Mouse (Mus musculus): ENCODE measurements around the gene Vps53.

DNA sequence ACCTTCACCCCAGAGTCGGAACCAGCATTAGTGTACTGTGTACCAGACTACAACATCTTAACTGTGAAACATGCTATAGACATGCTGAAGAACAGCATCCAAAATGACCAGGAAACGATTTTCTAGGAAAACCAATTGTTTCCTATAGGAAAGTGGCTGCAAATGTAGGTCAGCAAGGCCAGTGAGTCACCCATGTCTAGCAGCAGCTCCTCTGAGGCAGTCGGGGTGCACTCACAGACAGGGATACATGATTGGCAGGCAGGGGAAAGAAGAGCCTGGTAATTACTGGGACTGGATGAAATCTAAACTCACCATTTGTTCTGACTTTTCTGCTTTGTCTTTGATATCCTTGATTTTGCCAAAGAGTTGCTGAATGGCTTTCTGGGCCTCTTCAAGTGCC is 41.5 kb downstream of the Vps53 start:
- TF ChIP-seq CTCF (IDR thresholded peaks at IDR 0.05; ENCODE audit: borderline replicate concordance, extremely low read depth, insufficient read depth, insufficient read length) (no peak), POLR2A (IDR thresholded peaks at IDR 0.05; ENCODE audit: borderline replicate concordance, extremely low read depth, insufficient read depth, insufficient read length, poor library complexity, severe bottlenecking) (no peak)

All from brain, embryonic 14.5 days (tissue).